Mouse (Mus musculus): ENCODE data around the gene Sprr2b.
"Not testable (repeated sequence)": the region's sequence is repeated elsewhere in the genome, so short reads cannot be mapped to it uniquely, and the experiment has no call there.

The Sprr2b gene

DNA sequence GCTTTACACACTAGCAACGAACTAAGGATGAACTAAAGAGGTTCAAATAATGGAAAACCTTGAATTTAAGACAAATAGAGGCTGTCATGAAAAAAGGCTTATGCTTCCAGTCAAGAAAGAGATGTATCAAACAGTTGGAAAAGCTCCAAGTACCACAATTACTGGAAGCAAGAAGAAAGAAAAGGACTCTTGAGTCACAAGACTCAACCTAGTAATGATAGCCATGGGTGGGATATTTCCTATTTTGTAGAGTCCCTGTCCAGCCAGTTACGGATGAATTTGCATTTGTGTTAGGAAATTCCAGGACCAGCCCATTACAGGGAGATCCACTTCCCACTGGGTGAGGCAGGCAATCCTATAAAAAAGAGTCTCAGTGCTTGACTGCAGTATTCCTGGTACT, at the start of gene Sprr2b:
Gene Sprr2b (plus strand): TSS at position 301 of the 400 bp plus-strand sequence.
- no peak for DNase-seq (ENCODE audit: low spot score in 2 of 2)

DNA sequence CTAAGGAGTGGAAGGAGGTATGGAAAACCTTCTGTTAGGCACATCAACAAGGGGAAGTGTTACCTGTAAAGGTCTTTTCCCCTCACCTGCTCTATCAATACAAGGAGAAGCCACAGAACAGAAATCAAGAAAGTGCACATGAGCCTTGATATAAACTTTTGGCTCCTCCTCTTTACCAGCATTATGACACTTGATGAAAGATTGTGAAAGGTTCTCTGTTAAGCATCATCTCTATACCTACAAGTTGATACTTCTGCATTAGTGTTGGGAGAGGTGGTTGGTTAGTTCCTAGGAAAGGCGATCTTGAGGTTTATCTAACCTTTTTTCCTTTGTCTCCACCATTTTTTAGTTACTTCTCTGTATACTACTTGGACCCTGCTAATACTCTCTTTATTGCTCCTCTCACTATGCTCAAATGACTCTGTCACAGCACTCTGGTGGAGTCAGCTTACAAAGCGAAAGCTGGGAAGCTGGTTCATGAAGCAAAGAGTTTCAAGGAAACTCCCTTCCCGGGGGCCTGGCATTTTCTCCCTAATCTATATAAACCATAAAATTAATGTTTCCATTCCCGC, 44.9 kb upstream of the Sprr2b start:
- not testable (repeated sequence) for DNase-seq (ENCODE audit: low spot score in 2 of 2)

DNA sequence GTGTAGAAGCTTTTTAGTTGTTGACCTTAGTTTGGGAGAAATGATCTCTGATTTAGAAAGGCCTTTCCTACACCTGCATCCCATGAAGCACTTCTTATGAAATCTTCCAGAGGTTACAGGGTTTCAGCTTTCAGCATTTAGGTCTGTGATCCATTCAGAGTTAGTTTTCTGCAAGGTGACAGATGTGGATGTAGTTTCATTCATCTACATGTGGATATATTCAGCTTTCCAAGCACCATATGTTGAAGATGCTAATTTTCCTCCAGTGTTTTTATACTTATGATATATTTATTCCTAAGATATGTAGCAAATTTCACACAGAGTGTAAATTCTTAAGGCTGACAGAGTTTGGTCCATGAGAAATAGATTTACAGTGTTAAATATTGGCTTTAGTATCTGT, 42.9 kb upstream of the Sprr2b start:
- DNase-seq (ENCODE audit: low spot score in 2 of 2): not testable (repeated sequence)

DNA sequence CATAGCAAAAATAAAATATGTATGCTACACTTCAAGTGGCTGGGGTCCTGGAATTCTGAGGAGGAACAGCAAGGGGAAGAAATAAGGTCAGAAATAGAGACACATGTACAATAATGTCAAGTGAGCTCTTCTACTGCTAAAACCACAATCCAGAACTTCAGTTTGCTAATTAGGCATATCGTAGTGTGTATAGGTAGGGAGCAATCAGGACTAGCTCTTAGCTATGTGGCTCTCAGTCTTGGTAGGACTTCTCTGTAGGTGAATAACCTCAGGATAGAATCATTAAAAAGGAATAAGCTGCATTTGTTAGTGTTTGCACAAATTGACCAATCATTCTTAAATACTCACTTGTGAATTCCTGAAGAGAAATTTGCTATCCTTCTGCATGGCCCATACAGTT, 42.4 kb upstream of the Sprr2b start:
- not testable (repeated sequence) for DNase-seq (ENCODE audit: low spot score in 2 of 2)

DNA sequence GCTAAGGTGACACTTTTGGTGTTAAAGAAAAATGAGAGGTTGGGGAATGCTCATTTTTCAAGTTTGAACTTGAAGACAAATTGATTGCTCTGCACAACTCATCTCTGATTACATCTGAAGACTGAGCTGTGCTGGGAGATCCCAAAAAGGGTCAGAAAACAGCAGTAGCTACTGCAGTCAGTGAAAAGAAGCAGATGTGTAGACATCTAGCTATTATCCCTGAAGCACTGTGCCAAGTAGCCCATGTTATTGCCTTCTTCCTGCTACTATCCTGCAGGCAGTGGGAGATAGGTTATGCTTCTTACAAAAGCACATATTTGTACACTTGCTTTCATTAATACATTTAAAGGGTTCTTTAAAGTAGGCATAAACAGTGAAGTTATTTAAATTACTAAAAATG, 36.8 kb upstream of the Sprr2b start:
- DNase-seq (ENCODE audit: low spot score in 2 of 2): not testable (repeated sequence)

DNA sequence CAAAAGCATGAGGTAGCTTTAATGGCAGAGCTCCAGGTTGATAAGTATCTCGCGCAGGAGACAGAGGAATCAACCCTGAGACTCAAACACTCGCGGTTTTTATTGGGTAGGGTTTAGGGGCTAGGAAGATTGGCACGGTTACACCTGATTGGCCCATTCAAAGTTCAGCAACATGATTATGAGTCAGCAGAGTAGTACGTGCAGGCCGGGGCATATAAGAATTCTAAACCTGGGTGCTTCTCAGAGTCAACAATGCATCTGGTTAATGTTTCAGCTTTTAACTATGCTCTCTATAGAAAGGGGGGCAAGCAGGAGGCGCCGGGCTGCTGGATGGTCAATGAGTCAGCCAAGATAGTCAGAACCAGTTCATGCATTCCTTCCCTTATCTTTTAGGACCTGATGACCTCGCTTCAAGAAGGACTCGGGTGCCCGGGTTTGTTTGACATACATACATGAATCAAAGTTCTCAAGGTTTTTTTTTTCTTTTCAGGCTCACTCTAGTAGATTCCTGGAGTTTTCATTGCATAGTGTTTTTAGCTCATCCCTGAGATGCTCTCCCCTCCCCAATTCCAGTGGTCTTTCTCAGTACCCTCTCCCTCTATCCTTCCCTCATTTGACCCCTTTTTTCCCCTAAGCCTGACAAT, 35.3 kb upstream of the Sprr2b start:
- DNase-seq (ENCODE audit: low spot score in 2 of 2): not testable (repeated sequence)

DNA sequence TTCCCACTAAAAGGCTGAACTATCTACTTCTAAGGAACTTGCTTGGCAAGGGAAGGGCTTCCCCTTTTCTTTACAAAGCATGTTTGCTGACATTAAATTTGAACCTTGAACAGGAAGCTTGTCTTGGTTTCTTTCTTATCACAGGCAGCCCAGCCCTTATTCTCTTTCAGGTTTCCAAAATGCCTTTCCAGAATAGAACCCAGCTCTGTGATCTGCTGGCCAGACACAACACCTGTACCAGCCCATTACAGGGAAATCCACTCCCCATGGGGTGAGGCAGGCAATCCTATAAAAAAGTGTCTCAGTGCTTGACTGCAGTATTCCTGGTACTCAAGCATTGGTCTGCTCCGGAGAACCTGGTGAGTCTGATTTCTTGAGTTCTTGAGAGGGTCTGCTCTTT, 31.3 kb upstream of the Sprr2b start, which contains the start of gene Sprr2a3:
Gene Sprr2a3 (plus strand): TSS at position 317 of the 400 bp plus-strand sequence.
- DNase-seq (ENCODE audit: low spot score in 2 of 2): not testable (repeated sequence)

DNA sequence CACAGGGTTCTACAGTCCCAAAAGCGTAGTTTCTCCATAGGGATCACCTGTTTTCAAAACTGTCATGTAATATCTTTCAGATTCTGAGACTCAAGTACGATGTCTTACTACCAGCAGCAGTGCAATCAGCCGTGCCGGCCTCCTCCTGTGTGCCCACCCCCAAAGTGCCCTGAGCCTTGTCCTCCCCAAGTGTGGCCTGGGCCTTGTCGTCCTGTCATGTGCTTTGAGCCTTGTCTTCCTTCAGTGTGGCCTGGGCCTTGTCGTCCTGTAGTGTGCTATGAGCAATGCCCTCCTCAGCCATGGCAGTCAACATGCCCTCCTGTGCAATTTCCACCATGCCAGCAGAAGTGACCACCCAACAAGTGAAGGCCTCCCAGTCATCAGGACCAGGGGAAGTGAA, 27.9 kb upstream of the Sprr2b start:
- DNase-seq (ENCODE audit: low spot score in 2 of 2): not testable (repeated sequence)

DNA sequence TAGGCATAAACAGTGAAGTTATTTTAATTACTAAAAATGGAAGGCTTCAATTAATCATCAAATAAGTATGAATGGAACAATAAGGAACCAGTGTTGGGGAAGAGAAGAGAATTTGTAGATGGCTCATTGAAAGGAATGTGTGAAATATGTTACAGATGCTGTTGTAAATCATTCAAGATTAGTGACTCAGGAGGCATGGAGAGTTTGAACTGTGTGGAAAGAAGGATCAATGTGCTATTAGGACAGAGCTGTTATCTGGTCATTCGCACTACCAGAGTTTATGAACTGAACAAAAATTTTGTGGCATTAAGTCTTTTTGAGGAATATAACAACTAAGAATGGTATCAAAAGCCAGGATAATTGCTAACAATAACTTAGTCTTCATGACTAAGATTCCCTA, 9.0 kb upstream of the Sprr2b start:
- no peak for DNase-seq (ENCODE audit: low spot score in 2 of 2)

DNA sequence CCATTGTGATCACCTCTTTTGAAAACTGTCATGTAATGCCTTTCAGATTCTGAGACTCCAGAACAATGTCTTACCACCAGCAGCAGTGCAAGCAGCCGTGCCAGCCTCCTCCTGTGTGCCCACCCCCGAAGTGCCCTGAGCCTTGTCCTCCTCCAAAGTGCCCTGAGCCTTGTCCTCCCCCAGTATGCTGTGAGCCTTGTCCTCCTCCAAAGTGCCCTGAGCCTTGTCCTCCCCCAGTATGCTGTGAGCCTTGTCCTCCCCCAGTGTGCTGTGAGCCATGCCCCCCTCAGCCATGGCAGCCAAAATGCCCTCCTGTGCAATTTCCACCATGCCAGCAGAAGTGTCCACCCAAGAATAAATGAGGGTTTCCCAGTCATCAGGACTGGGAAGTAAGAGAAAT, 964 bp downstream of the Sprr2b start:
- no peak for DNase-seq (ENCODE audit: low spot score in 2 of 2)

DNA sequence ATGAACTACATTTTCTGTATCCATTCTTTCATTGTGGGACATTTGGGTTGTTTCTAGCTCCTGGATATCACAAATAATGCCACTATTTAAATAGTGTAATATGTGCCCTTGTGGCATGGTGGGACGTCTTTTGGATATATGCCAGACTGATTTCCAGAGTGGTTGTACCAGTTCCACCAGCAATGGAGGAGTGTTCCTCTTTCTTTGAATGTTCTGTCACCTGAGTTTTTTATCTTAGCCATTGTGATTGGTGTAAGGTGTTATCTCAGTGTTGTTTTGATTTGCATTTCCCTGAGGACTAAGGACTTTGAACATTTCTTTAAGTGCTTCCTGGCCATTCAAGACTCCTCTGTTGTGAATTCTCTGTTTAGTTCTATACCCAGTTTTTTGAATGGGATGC, 19.9 kb downstream of the Sprr2b start:
- DNase-seq (ENCODE audit: low spot score in 2 of 2): no peak

DNA sequence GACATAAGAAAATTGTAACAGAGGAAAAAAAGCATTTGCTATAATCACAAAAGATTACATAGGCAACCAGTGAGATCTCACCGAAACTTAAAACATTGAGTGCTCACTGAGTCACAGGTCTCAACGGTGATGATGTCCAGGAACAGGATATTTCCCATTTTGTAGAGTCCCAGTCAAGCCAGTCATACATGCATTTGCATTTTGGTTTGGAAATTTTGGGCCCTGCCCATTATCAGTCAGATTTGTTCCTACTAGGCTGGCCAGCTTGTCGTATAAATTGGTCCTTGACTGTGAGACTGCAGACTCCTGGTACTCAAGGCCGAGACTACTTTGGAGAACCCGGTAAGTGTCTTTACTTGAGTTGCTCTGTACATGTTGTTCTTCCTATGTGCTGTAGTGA, 22.4 kb downstream of the Sprr2b start, which contains the start of gene Sprr2d:
Gene Sprr2d (plus strand): TSS at position 301 of the 400 bp plus-strand sequence.
- no peak for DNase-seq (ENCODE audit: low spot score in 2 of 2)

DNA sequence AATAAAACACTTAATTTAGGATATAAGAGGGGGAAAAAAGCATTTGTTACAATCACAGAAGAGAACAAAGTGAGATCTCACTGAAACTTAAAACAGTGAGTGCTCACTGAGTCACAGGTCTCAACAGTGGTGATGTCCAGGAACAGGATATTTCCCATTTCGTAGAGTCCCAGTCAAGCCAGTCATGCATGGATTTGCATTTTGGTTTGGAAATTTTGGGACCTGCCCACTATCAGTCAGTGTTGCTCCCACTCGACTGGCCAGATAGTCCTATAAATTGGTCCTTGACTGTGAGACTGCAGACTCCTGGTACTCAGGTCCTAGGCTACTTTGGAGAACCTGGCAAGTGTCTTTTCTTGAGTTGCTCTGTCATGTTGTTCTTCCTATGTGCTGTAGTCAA, 35.4 kb downstream of the Sprr2b start, which contains the start of gene Sprr2e:
Gene Sprr2e (plus strand): TSS at position 301 of the 400 bp plus-strand sequence.
- DNase-seq (ENCODE audit: low spot score in 2 of 2): no peak

DNA sequence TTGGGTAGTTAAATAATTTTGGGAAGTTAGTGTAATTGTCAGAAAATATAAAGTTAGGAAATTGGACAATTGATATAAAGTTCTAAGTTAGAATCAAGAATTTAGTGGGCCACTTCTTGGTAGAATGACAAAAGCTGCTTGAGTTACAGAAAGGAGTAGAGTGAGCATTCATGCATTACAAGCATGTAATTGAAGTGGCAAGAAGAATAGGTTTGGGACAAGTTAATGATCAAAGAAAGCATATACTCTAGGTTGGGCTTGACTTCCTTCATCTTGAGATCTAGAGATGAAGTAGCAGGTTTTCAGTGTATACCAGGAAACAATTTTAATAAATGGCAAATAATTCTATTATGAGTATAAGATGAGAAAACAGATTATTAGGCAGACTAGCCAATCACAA, 45.2 kb downstream of the Sprr2b start:
- no peak for DNase-seq (ENCODE audit: low spot score in 2 of 2)

DNA sequence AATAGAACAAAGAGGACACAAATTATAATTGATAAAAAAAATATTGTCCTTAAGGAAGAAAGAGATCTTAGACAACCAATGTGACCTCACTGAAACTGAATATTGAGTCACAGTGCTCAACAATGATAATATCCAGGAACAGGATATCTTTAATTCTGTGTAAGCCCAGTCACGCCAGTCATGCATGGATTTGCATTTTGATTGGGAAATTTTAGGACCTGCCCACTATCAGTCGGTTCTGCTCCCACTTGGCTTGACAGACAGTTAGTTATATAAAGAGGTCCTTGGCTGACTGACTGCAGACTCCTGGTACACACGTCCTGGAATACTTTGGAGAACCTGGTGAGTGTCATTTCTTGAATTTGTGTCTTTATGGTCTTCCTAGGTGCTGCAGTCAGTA, 48.5 kb downstream of the Sprr2b start, which contains the start of gene Sprr2f:
Gene Sprr2f (plus strand): TSS at position 301 of the 400 bp plus-strand sequence.
- no peak for DNase-seq (ENCODE audit: low spot score in 2 of 2)
